Mouse (Mus musculus) liver, embryonic 14.5 days (tissue): Measurements from ENCODE around the gene Samd7. TPM values are rescaled to one million over a fixed set of nuclear protein-coding genes. Genes with fewer than 3 reads are reported as not detected.

Experiments used
- ATAC-seq: fragments of 200-750 bp; cut with Nextera tagmentation; 2 replicates; pipeline ENCODE4 v1.8.0; 2017; ENCODE audit warnings: moderate number of reproducible peaks, mild to moderate bottlenecking, moderate library complexity; ENCODE audit not compliant: insufficient read depth
- DNase-seq, 3 experiments: peaks; one replicate each; pipeline ENCODE4 v3.0.0-alpha.2; 2012 to 2013; ENCODE audit warnings: low read depth in 3 of 3, low spot score in 3 of 3
- H3K27ac ChIP-seq: fragments of 300-500 bp; sonication (generic); 2 replicates; pipeline ENCODE4 v1.5.1; 2014; ENCODE audit warnings: moderate library complexity, mild to moderate bottlenecking, control low read depth, inconsistent platforms
- H3K27me3 ChIP-seq: fragments of 300-500 bp; sonication (generic); 2 replicates; pipeline ENCODE4 v1.6.1; 2014; ENCODE audit warnings: mild to moderate bottlenecking, low read length, moderate library complexity; ENCODE audit not compliant: control insufficient read depth, insufficient read depth
- H3K36me3 ChIP-seq: fragments of 300-500 bp; sonication (generic); replicated peaks from 2 replicates; pipeline ENCODE4 v1.6.1; 2014; ENCODE audit warnings: low read depth; ENCODE audit not compliant: control insufficient read depth, insufficient read depth
- H3K4me1 ChIP-seq, 2 experiments: fragments of 200-500 bp in 1 of 2; fragments of 300-500 bp in 1 of 2; sonication (generic) in 1 of 2; replicated peaks; 2 replicates each; pipeline ENCODE4 v1.6.1; 2012 to 2014; ENCODE audit warnings: antibody characterized with exemption in 1 of 2, inconsistent platforms in 1 of 2, low read length in 1 of 2; ENCODE audit not compliant: control insufficient read depth in 2 of 2, insufficient read depth in 2 of 2
- H3K4me2 ChIP-seq: fragments of 300-500 bp; sonication (generic); 2 replicates; pipeline ENCODE4 v1.6.1; 2014; ENCODE audit warnings: low read depth, mild to moderate bottlenecking, control low read depth, moderate library complexity
- H3K4me3 ChIP-seq, 2 experiments: fragments of 200-500 bp in 1 of 2; fragments of 300-500 bp in 1 of 2; sonication (generic) in 1 of 2; 2 replicates each; pipeline ENCODE4 v1.5.1; 2012 to 2014; ENCODE audit warnings: low read depth in 2 of 2, low read length in 2 of 2, mild to moderate bottlenecking in 2 of 2, control low read depth in 1 of 2, inconsistent platforms in 1 of 2, moderate library complexity in 1 of 2; ENCODE audit not compliant: insufficient read depth in 1 of 2
- H3K9ac ChIP-seq: fragments of 300-500 bp; sonication (generic); replicated peaks from 2 replicates; pipeline ENCODE4 v1.6.1; 2014; ENCODE audit warnings: mild to moderate bottlenecking, control low read depth, moderate library complexity
- H3K9me3 ChIP-seq: fragments of 300-500 bp; sonication (generic); 2 replicates; pipeline ENCODE4 v1.6.1; 2016; ENCODE audit warnings: low read length, mixed read lengths; ENCODE audit not compliant: control insufficient read depth
- CTCF ChIP-seq: IDR thresholded peaks from 2 replicates; pipeline ENCODE4 v1.5.1; 2016; ENCODE audit warnings: antibody characterized with exemption, low read depth, control low read depth
- EP300 ChIP-seq: IDR thresholded peaks from 2 replicates; pipeline ENCODE4 v1.6.1; 2016; ENCODE audit warnings: antibody characterized with exemption, low read depth
- WGBS: fragments of 180-500 bp; shearing (Covaris S2); extraction: QIAGEN DNeasy Blood & Tissue Kit; methylation state at CpG from one replicate; pipeline ENCODE4 v1.1.7; 2014; ENCODE audit not compliant: insufficient replicate concordance; 5-methylcytosine and 5-hydroxymethylcytosine counted together
- polyA plus RNA-seq, 2 experiments: library from polyadenylated mRNA; depleted of rRNA in 1 of 2; stranded (reverse) in 1 of 2; unstranded in 1 of 2; fragments of >200 nt; fragmentation: Nextera tagmentation in 1 of 2; extraction: Ambion mirVana in 1 of 2; gene quantifications; 2 replicates each; pipeline versions ENCODE4 v1.2.1 to v1.2.3; 2012 to 2014

The Samd7 gene
- polyA plus RNA-seq, 2 experiments, result 0.07 TPM; not detected in 1

DNA sequence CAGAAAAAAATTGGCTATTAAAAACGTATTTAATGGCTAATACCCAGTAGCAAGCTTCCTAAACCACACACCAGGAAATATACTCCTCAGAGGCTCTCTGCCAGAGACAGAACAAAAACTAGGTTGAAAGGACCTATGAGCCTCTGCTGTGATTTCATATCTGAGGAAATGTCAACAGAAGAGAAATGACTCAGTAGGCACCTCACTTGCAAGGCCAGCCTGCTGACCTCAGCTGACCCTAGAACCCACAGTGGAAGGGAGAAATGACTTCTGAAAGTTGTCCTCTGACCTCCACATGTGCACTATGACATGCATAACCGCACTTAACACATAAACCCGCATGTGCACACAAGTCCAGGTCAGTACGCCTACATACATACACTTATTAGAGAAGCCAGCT is 18.9 kb upstream of the Samd7 start:
- Histone ChIP-seq H3K9me3 (no peaks in the 10 kb centered on the region), H3K27me3 (no peaks in the 10 kb centered on the region), H3K4me3 (no peak overlapping the region), H3K4me2 (no peak overlapping the region), H3K36me3 (no peaks in the 10 kb centered on the region), H3K4me1 (no peaks in the 10 kb centered on the region), H3K27ac (no peak overlapping the region), H3K9ac (no peak overlapping the region)
- 52% methylated on average over 4 of the region's 4 CpGs for WGBS
- ATAC-seq, result no peak
- DNase-seq, result no peak
- TF ChIP-seq EP300 (no peak), CTCF (no peak)

DNA sequence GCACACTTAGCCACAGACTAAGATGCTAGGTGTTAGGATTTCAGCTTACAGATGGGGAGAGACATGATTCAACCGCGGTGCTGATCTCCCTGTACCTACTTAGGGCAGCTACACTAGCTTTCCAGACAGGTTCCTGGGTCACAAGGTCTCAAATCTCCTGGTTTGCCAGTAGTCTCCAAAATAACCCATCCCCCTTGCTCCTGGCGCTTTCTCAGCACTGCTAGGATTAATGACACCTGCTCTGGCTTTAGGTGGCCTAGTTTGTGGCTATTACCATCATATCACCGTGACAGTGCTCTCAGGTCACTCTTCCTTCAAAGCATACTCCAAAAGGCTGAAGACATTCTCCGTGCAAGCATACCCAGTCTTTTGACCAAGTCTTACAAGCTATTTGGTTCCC is 17.0 kb upstream of the Samd7 start:
- Histone ChIP-seq H3K36me3 (no peaks in the 10 kb centered on the region), H3K27me3 (no peaks in the 10 kb centered on the region), H3K4me1 (no peaks in the 10 kb centered on the region), H3K9me3 (no peaks in the 10 kb centered on the region), H3K4me3 (no peak overlapping the region), H3K27ac (no peak overlapping the region), H3K9ac (no peak overlapping the region), H3K4me2 (no peak overlapping the region)
- 65% methylated on average over 5 of the region's 5 CpGs for WGBS
- DNase-seq, result no peak
- TF ChIP-seq CTCF (no peak), EP300 (no peak)
- ATAC-seq, result no peak

DNA sequence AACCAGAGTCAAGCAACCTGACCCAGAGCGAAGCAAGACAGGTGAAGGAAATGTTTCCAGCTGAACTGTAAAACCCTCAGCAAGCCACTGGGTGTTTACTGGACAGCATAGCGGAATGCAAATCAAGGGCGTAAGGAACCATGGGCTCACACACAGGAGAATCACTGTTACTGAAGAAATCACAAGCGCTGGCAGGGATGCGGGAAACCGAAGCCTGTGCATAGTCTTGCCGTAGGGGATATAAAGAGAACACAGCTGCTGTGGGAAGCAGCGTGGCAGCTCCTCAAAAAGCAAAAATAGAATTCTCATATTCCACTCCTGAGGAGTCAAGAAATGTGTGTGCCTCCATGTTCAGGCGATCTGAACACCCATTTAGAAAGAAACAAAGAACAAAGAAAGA is 9.3 kb upstream of the Samd7 start:
- Histone ChIP-seq H3K4me3 (no peak overlapping the region), H3K27ac (no peak overlapping the region), H3K4me1 (no peaks in the 10 kb centered on the region), H3K36me3 (no peaks in the 10 kb centered on the region), H3K9ac (no peak overlapping the region), H3K27me3 (no peaks in the 10 kb centered on the region), H3K9me3 (no peaks in the 10 kb centered on the region), H3K4me2 (no peak overlapping the region)
- TF ChIP-seq EP300 (no peak), CTCF (no peak)
- no peak for ATAC-seq
- WGBS, result 77% methylated on average over 9 of the region's 9 CpGs
- DNase-seq, result no peak

DNA sequence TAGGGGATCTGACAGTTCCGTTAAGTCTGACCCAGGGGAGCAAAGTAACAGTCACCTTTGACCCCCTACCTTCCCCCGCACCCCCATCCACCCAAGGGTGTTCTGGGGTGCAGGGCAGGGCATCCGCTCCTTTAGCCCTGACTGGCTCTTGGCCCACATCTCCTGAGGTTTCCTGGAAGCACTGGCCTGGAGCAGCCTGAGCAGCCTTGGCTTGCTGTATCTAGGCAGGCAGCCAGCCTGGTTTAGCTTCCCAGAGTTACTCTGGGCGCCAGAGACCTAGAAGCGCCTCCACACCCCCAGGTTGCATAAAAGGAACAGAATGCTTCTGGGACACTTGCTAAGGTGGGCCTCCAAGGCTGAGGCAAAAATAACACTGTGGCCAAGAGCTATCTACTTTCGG is 4.8 kb upstream of the Samd7 start:
- ATAC-seq (no peak), DNase-seq (no peak)
- Histone ChIP-seq H3K4me1 (no peaks in the 10 kb centered on the region), H3K36me3 (no peaks in the 10 kb centered on the region), H3K9me3 (no peaks in the 10 kb centered on the region), H3K27me3 (no peaks in the 10 kb centered on the region), H3K27ac (no peak overlapping the region), H3K9ac (no peak overlapping the region), H3K4me3 (no peak overlapping the region), H3K4me2 (no peak overlapping the region)
- WGBS, result 65% methylated on average over 6 of the region's 6 CpGs
- no peak for TF ChIP-seq EP300
- no peak for TF ChIP-seq CTCF

DNA sequence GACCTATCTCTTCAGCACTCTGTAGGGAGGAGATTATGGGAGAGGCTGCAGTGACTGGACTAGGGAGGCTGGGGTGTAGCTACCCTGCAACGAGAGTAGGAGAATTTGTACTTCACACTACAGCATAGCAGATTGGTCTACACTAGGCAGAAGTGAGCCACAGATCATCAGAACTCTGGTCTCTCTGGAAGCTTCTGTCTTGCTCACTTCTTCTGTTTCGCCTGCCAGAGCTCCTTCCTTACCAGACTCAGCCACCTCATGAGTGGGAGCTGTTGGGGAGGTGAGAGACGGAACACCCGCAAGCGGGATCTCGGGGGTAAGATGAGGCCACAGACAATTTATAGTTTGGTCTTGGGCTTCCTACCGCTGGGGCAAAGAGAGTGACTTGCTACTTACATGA is 3.2 kb upstream of the Samd7 start:
- DNase-seq, result no peak
- Histone ChIP-seq H3K9ac (no peak overlapping the region), H3K4me2 (no peak overlapping the region), H3K27me3 (no peaks in the 10 kb centered on the region), H3K9me3 (no peaks in the 10 kb centered on the region), H3K4me1 (no peaks in the 10 kb centered on the region), H3K27ac (no peak overlapping the region), H3K36me3 (no peaks in the 10 kb centered on the region), H3K4me3 (no peak overlapping the region)
- TF ChIP-seq EP300 (no peak), CTCF (no peak)
- no peak for ATAC-seq
- WGBS, result 77% methylated on average over 7 of the region's 7 CpGs

DNA sequence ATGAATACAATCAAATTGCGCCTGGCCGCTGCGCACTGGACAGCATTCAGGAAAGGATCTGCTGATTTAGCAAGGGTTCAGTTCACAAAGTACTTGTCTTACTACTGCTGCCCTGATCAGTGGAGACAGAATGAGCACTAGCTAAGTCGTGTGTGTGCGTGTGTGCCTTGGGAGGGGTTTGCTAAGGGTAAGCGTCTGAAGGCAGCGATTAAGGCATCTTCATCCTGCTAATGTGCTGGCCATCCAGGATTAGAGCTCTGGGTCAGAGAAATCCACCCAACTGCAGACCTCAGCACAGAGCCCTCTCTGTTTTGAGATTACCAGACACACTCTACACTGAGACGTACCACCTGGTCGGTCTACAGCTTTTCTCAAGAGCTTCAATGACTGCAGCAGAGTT is 2.2 kb downstream of the Samd7 start:
- DNase-seq, result no peak
- Histone ChIP-seq H3K4me2 (no peak overlapping the region), H3K36me3 (no peaks in the 10 kb centered on the region), H3K4me3 (no peak overlapping the region), H3K9me3 (no peaks in the 10 kb centered on the region), H3K9ac (no peak overlapping the region), H3K27me3 (no peaks in the 10 kb centered on the region), H3K4me1 (no peaks in the 10 kb centered on the region), H3K27ac (no peak overlapping the region)
- ATAC-seq, result no peak
- no peak for TF ChIP-seq CTCF
- no peak for TF ChIP-seq EP300
- WGBS, result 71% methylated on average over 9 of the region's 9 CpGs
